Mouse (Mus musculus) cortical plate, adult 2 months (tissue): ENCODE data around the gene Frrs1l.

Experiments
- CTCF ChIP-seq: fragments of 200-500 bp; IDR thresholded peaks from 2 replicates; pipeline ENCODE4 v1.5.1; 2011; ENCODE audit warnings: mild to moderate bottlenecking, control low read depth, low read length; ENCODE audit not compliant: insufficient read depth; ENCODE audit errors: extremely low read depth
- POLR2A ChIP-seq: fragments of 200-500 bp; IDR thresholded peaks from 2 replicates; pipeline ENCODE4 v1.6.1; 2011; ENCODE audit warnings: mild to moderate bottlenecking, low read length, control low read depth; ENCODE audit not compliant: insufficient read depth; ENCODE audit errors: extremely low read depth

DNA sequence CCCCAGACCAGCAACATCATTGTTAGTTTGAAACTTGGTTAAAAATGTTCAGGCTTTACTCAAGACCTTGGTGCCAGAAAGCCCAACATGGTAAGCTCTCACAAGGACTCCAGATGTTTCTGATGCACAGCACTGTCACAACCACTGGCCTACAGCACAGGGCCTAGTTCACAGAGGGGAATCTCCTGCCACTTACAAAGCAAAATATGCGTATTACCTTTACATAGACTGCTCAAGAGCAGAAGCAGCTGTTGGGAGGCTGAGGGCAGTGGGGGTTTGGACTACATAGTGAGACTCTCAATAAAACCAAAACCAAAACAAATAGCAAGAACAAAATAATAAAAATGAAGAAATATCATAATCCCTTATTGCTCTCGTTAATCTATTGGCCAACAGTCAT is 11.2 kb upstream of the Frrs1l start:
- TF ChIP-seq CTCF (no peak), POLR2A (no peak)
